Mouse (Mus musculus) kidney, adult 2 months (tissue): ENCODE results near the gene Mmel1.

Source experiments
- CTCF ChIP-seq: fragments of 200-500 bp; conservative IDR thresholded peaks from 2 replicates; pipeline ENCODE4 v1.5.1; 2011; ENCODE audit warnings: low read depth, mild to moderate bottlenecking, control low read depth, low read length, moderate library complexity, mixed read lengths; ENCODE audit not compliant: insufficient read depth, insufficient read length
- POLR2A ChIP-seq: fragments of 200-500 bp; IDR thresholded peaks from one replicate; pipeline ENCODE4 v1.6.1; 2011; ENCODE audit warnings: low read depth, low read length, control low read depth

- TF ChIP-seq CTCF, result no peak
- no peak for TF ChIP-seq POLR2A
Measured at GRCm38 (mm10) chr4:154866391-154866790, 3.0 kb upstream of the Mmel1 start.
